Mouse (Mus musculus): ENCODE data around the gene Opn1sw. TPM values are rescaled to one million over a fixed set of nuclear protein-coding genes. Genes with fewer than 3 reads are reported as not detected.
A peak's percentile ranks its signal among the peaks of the same experiment; 100 is the strongest.
"Not testable (repeated sequence)": the region's sequence is repeated elsewhere in the genome, so short reads cannot be mapped to it uniquely, and the experiment has no call there.

Gene Opn1sw
- polyA plus RNA-seq, 1 experiment = not detected

- H3K4me1 ChIP-seq (ENCODE audit: control insufficient read depth, insufficient read depth, insufficient read length, low read length) = no peaks in the 10 kb centered on the region
- H3K4me3 ChIP-seq (ENCODE audit: insufficient read depth, low read depth, low read length) = no peak overlapping the region
- no peak overlapping the region for H3K27ac ChIP-seq (replicated peaks; ENCODE audit: low read depth, low read length)
Observed at GRCm38 (mm10) chr6:29420596-29420995, 32.3 kb upstream of the Opn1sw start.

GRCm38 (mm10) chr6:29415446-29415845 is 27.2 kb upstream of the Opn1sw start:
- no peaks in the 10 kb centered on the region for H3K4me1 ChIP-seq (ENCODE audit: control insufficient read depth, insufficient read depth, insufficient read length, low read length)
- H3K27ac ChIP-seq (replicated peaks; ENCODE audit: low read depth, low read length) = no peak overlapping the region
- no peak overlapping the region for H3K4me3 ChIP-seq (ENCODE audit: insufficient read depth, low read depth, low read length)

GRCm38 (mm10) chr6:29406412-29406811 is 18.1 kb upstream of the Opn1sw start:
- H3K27ac ChIP-seq (replicated peaks; ENCODE audit: low read depth, low read length) = no peak overlapping the region
- H3K4me1 ChIP-seq (ENCODE audit: control insufficient read depth, insufficient read depth, insufficient read length, low read length) = no peaks in the 10 kb centered on the region
- no peak overlapping the region for H3K4me3 ChIP-seq (ENCODE audit: insufficient read depth, low read depth, low read length)

- Histone ChIP-seq H3K4me1 (ENCODE audit: control insufficient read depth, insufficient read depth, insufficient read length, low read length) (no peaks in the 10 kb centered on the region), H3K4me3 (ENCODE audit: insufficient read depth, low read depth, low read length) (no peak overlapping the region), H3K27ac (replicated peaks; ENCODE audit: low read depth, low read length) (no peak overlapping the region)
Observed at GRCm38 (mm10) chr6:29402693-29403342, 14.6 kb upstream of the Opn1sw start.

- H3K27ac ChIP-seq (replicated peaks; ENCODE audit: low read depth, low read length) = no peak overlapping the region
- no peak overlapping the region for H3K4me3 ChIP-seq (ENCODE audit: insufficient read depth, low read depth, low read length)
- H3K4me1 ChIP-seq (ENCODE audit: control insufficient read depth, insufficient read depth, insufficient read length, low read length) = no peaks in the 10 kb centered on the region
Observed at GRCm38 (mm10) chr6:29399851-29400250, 11.6 kb upstream of the Opn1sw start.

- Histone ChIP-seq H3K27ac (replicated peaks; ENCODE audit: low read depth, low read length) (no peak overlapping the region), H3K4me3 (ENCODE audit: insufficient read depth, low read depth, low read length) (no peak overlapping the region), H3K4me1 (ENCODE audit: control insufficient read depth, insufficient read depth, insufficient read length, low read length) (no peaks in the 10 kb centered on the region)
Observed at GRCm38 (mm10) chr6:29397575-29397974, 9.3 kb upstream of the Opn1sw start.

- no peak overlapping the region for H3K27ac ChIP-seq (replicated peaks; ENCODE audit: low read depth, low read length)
- H3K4me3 ChIP-seq (ENCODE audit: insufficient read depth, low read depth, low read length) = peak overlapping the region; percentile 66
- no peaks in the 10 kb centered on the region for H3K4me1 ChIP-seq (ENCODE audit: control insufficient read depth, insufficient read depth, insufficient read length, low read length)
Observed at GRCm38 (mm10) chr6:29396714-29397540, 8.7 kb upstream of the Opn1sw start.

GRCm38 (mm10) chr6:29395910-29396713 is 7.8 kb upstream of the Opn1sw start, which contains the start of gene Ccdc136:
Gene Ccdc136 (plus strand): TSS chr6:29396309.
- no peak within 1 kb of the TSS for H3K27ac ChIP-seq (replicated peaks; ENCODE audit: low read depth, low read length)
- peak within 1 kb of the TSS; percentile 66 for H3K4me3 ChIP-seq (ENCODE audit: insufficient read depth, low read depth, low read length)
- H3K4me1 ChIP-seq (ENCODE audit: control insufficient read depth, insufficient read depth, insufficient read length, low read length) = no peaks in the 10 kb centered on the region

- no peak overlapping the region for H3K4me3 ChIP-seq (ENCODE audit: insufficient read depth, low read depth, low read length)
- no peaks in the 10 kb centered on the region for H3K4me1 ChIP-seq (ENCODE audit: control insufficient read depth, insufficient read depth, insufficient read length, low read length)
- no peak overlapping the region for H3K27ac ChIP-seq (replicated peaks; ENCODE audit: low read depth, low read length)
Observed at GRCm38 (mm10) chr6:29394286-29394685, 6.0 kb upstream of the Opn1sw start.

GRCm38 (mm10) chr6:29391802-29392201 is 3.5 kb upstream of the Opn1sw start:
- Histone ChIP-seq H3K27ac (replicated peaks; ENCODE audit: low read depth, low read length) (no peak overlapping the region), H3K4me1 (ENCODE audit: control insufficient read depth, insufficient read depth, insufficient read length, low read length) (no peaks in the 10 kb centered on the region), H3K4me3 (ENCODE audit: insufficient read depth, low read depth, low read length) (no peak overlapping the region)

- H3K27ac ChIP-seq (replicated peaks; ENCODE audit: low read depth, low read length); H3K4me1 ChIP-seq (ENCODE audit: control insufficient read depth, insufficient read depth, insufficient read length, low read length); H3K4me3 ChIP-seq (ENCODE audit: insufficient read depth, low read depth, low read length): not testable (repeated sequence)
Observed at GRCm38 (mm10) chr6:29391241-29391640, 3.0 kb upstream of the Opn1sw start.

GRCm38 (mm10) chr6:29390500-29390899 is 2.2 kb upstream of the Opn1sw start:
- H3K4me1 ChIP-seq (ENCODE audit: control insufficient read depth, insufficient read depth, insufficient read length, low read length); H3K27ac ChIP-seq (replicated peaks; ENCODE audit: low read depth, low read length); H3K4me3 ChIP-seq (ENCODE audit: insufficient read depth, low read depth, low read length): not testable (repeated sequence)

- Histone ChIP-seq H3K4me1 (ENCODE audit: control insufficient read depth, insufficient read depth, insufficient read length, low read length) (no peaks in the 10 kb centered on the region), H3K4me3 (ENCODE audit: insufficient read depth, low read depth, low read length) (no peak overlapping the region), H3K27ac (replicated peaks; ENCODE audit: low read depth, low read length) (no peak overlapping the region)
Observed at GRCm38 (mm10) chr6:29389425-29389824, 1.2 kb upstream of the Opn1sw start.

GRCm38 (mm10) chr6:29388606-29389080 is 375 bp upstream of the Opn1sw start:
- no peaks in the 10 kb centered on the region for H3K4me1 ChIP-seq (ENCODE audit: control insufficient read depth, insufficient read depth, insufficient read length, low read length)
- no peak overlapping the region for H3K4me3 ChIP-seq (ENCODE audit: insufficient read depth, low read depth, low read length)

GRCm38 (mm10) chr6:29382442-29382841 is 5.8 kb downstream of the Opn1sw start:
- no peak overlapping the region for H3K27ac ChIP-seq (replicated peaks; ENCODE audit: low read depth, low read length)
- no peaks in the 10 kb centered on the region for H3K4me1 ChIP-seq (ENCODE audit: control insufficient read depth, insufficient read depth, insufficient read length, low read length)
- no peak overlapping the region for H3K4me3 ChIP-seq (ENCODE audit: insufficient read depth, low read depth, low read length)

More at GRCm38 (mm10) chr6:29388606-29389080, 375 bp upstream of the Opn1sw start:
- no peak overlapping the region for H3K27ac ChIP-seq (replicated peaks; ENCODE audit: low read depth, low read length)

Data from brown adipose tissue, adult 24 weeks (tissue).